Mouse (Mus musculus) thymus, adult 2 months (tissue): ENCODE measurements around the gene Slc8b1.

Experiments
- CTCF ChIP-seq: fragments of 200-500 bp; IDR thresholded peaks from 2 replicates; pipeline ENCODE4 v1.5.1; 2012; ENCODE audit warnings: mild to moderate bottlenecking, control low read depth, low read length, moderate library complexity, borderline replicate concordance; ENCODE audit not compliant: control insufficient read depth, poor library complexity, insufficient read depth; ENCODE audit errors: extremely low read depth
- POLR2A ChIP-seq: fragments of 200-500 bp; IDR thresholded peaks from 2 replicates; pipeline ENCODE4 v1.6.1; 2012; ENCODE audit warnings: mild to moderate bottlenecking, low read length, control low read depth, moderate library complexity; ENCODE audit not compliant: control insufficient read depth, poor library complexity, insufficient read depth; ENCODE audit errors: extremely low read depth

DNA sequence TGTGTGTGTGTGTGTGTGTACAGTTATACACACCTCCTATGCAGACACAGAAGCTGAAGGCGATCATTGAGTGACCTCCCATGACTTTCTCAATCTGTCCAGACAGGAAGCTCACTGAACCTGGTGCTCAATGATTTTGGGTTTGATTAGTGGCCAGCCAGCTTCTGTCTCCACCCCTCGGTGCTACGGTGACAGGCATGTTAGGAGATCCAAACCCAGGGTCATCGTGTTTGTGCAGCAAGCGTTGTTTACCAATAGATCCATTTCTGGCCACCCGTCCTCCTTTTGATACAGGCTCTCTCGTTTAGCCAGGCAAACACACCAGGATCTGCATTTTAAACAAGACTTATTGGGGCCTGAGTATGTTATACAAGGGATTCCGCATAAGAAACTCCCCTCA is 20.7 kb downstream of the Slc8b1 start:
- TF ChIP-seq CTCF (no peak), POLR2A (no peak)
